Mouse (Mus musculus): ENCODE measurements at regions not wholly inside any gene's neighbourhood (a gene's known extent, or its start where the extent isn't known, plus 50 kb on each side); places are given as distances from the start of the nearest gene placed in this dataset.

GRCm38 (mm10) chr12:39339101-39339538, 559.9 kb downstream of the Etv1 start:
- DNase-seq (ENCODE audit: extremely low read depth, insufficient read length, low spot score): no peak

GRCm38 (mm10) chr12:39341751-39342271, 562.6 kb downstream of the Etv1 start:
- DNase-seq (ENCODE audit: extremely low read depth, insufficient read length, low spot score): no peak

GRCm38 (mm10) chr12:39342327-39342726, 563.1 kb downstream of the Etv1 start:
- no peak for DNase-seq (ENCODE audit: extremely low read depth, insufficient read length, low spot score)

- no peak for DNase-seq (ENCODE audit: extremely low read depth, insufficient read length, low spot score)
Observed at GRCm38 (mm10) chr12:39371480-39372245, 592.5 kb downstream of the Etv1 start.

- no peak for DNase-seq (ENCODE audit: extremely low read depth, insufficient read length, low spot score)
Observed at GRCm38 (mm10) chr12:39373721-39374120, 594.5 kb downstream of the Etv1 start.

All from 3134 (cell line).